Mouse (Mus musculus) liver, adult 2 months (tissue): ENCODE results near the gene Il13.

Experiments
- CTCF ChIP-seq: fragments of 200-500 bp; IDR thresholded peaks from 2 replicates; pipeline ENCODE4 v1.5.1; 2011; ENCODE audit warnings: low read depth, low read length, control low read depth
- POLR2A ChIP-seq: fragments of 200-500 bp; IDR thresholded peaks from 2 replicates; pipeline ENCODE4 v1.6.1; 2011; ENCODE audit warnings: low read length, control low read depth; ENCODE audit not compliant: insufficient read depth; ENCODE audit errors: extremely low read depth

- TF ChIP-seq CTCF (no peak), POLR2A (no peak)
These were observed 49.0 kb downstream of the Il13 start for GRCm38 (mm10) chr11:53585510-53585909.
